Mouse (Mus musculus) kidney, embryonic 16.5 days (tissue): ENCODE data around the gene S1pr2. TPM values are rescaled to one million over a fixed set of nuclear protein-coding genes. Genes with fewer than 3 reads are reported as not detected.

Experiments
- ATAC-seq: fragments of 200-750 bp; cut with Nextera tagmentation; 2 replicates; pipeline ENCODE4 v1.8.0; 2017; ENCODE audit warnings: moderate TSS enrichment; ENCODE audit not compliant: low FRiP score, low TSS enrichment
- H3K27ac ChIP-seq: fragments of 300-500 bp; sonication (generic); 2 replicates; pipeline ENCODE4 v1.5.1; 2014; ENCODE audit warnings: low read length
- H3K27me3 ChIP-seq: fragments of 300-500 bp; sonication (generic); 2 replicates; pipeline ENCODE4 v1.6.1; 2014; ENCODE audit warnings: low read length, control low read depth, mixed read lengths; ENCODE audit not compliant: insufficient read depth
- H3K36me3 ChIP-seq: fragments of 300-500 bp; sonication (generic); 2 replicates; pipeline ENCODE4 v1.6.1; 2014; ENCODE audit warnings: low read length, control low read depth, mixed read lengths; ENCODE audit not compliant: insufficient read depth
- H3K4me1 ChIP-seq: fragments of 300-500 bp; sonication (generic); 2 replicates; pipeline ENCODE4 v1.6.1; 2014; ENCODE audit warnings: low read length, control low read depth, mixed read lengths; ENCODE audit not compliant: insufficient read depth
- H3K4me2 ChIP-seq: fragments of 300-500 bp; sonication (generic); replicated peaks from 2 replicates; pipeline ENCODE4 v1.6.1; 2014; ENCODE audit warnings: low read depth, low read length
- H3K4me3 ChIP-seq: fragments of 300-500 bp; sonication (generic); 2 replicates; pipeline ENCODE4 v1.5.1; 2014; ENCODE audit warnings: mild to moderate bottlenecking, low read length
- H3K9ac ChIP-seq: fragments of 300-500 bp; sonication (generic); replicated peaks from 2 replicates; pipeline ENCODE4 v1.6.1; 2014; ENCODE audit warnings: low read length
- H3K9me3 ChIP-seq: fragments of 300-500 bp; sonication (generic); 2 replicates; pipeline ENCODE4 v1.6.1; 2016; ENCODE audit warnings: low read length, control low read depth
- WGBS: fragments of 180-500 bp; shearing (Covaris S2); extraction: QIAGEN DNeasy Blood & Tissue Kit; methylation state at CpG from one replicate; pipeline ENCODE4 v1.1.7; 2014; 5-methylcytosine and 5-hydroxymethylcytosine counted together
- polyA plus RNA-seq: library from polyadenylated mRNA; unstranded; fragments of >200 nt; fragmentation: Nextera tagmentation; extraction: Ambion mirVana; gene quantifications from 2 replicates; pipeline ENCODE4 v1.2.1, GENCODE M21; 2015

The S1pr2 gene
- polyA plus RNA-seq, 1 experiment from 2014 or later, result 35.1 TPM

DNA sequence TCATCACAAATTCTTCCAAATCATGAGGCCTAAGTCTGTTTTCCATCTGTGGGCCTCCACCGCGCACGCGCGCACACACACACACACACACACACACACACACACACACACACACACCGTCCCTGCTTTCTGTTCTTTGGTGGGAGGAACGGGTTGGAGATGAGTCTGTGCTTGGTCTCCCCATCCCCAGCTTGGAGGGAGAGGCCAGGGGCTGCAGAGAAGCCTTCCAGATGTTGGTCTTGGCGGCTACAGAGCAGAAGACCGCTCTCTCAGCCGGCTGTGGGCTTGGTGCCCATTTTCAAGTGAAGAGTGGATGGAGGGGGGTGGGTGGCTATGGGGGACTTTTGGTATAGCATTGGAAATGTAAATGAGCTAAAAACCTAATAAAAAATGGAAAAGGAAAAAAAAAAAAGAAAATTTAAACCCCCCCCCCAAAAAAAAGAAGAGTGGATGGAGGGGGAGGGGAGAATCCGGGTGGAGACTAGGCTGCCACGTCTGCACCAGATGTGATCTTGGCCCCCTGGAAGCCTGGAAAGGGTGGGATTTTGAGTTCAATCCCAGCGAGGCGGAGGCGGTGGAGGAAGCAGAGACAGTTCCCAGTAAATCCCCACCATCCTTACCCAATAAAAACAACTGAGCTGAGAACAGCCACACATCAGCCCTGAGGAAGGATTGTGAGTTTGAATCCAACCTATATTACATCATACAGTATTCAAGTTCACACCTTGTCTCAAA lies 10.5 kb upstream of the S1pr2 start:
- Histone ChIP-seq H3K9me3 (no peaks in the 10 kb centered on the region), H3K27ac (peak overlapping the region; percentile 63), H3K36me3 (no peaks in the 10 kb centered on the region), H3K27me3 (no peaks in the 10 kb centered on the region), H3K4me1 (0 out of 2 replicates have a peak, but pooled peaks cover 18% of the 10 kb centered on the region), H3K4me3 (no peak overlapping the region), H3K4me2 (no peak overlapping the region), H3K9ac (no peak overlapping the region)
- ATAC-seq, result peak; percentile 84
- WGBS, result 56% methylated on average over 15 of the region's 15 CpGs

- H3K9me3 ChIP-seq, result no peaks in the 10 kb centered on the region
- no peak overlapping the region for H3K4me3 ChIP-seq
- ATAC-seq, result no peak
- peaks cover 13% of the 10 kb centered on the region; the same call in 1 of the 2 replicates for H3K4me1 ChIP-seq
- no peaks in the 10 kb centered on the region for H3K36me3 ChIP-seq
- H3K27me3 ChIP-seq, result no peaks in the 10 kb centered on the region
- no peak overlapping the region for H3K4me2 ChIP-seq
- no peak overlapping the region for H3K9ac ChIP-seq
- 0 out of 2 replicates have a peak overlapping the region, but pooled peaks have one; percentile 9 for H3K27ac ChIP-seq
- 16% methylated on average over 5 of the region's 5 CpGs for WGBS
These were observed 6.6 kb upstream of the S1pr2 start for GRCm38 (mm10) chr9:20983169-20983568.

- peaks cover 10% of the 10 kb centered on the region; the same call in 1 of the 2 replicates for H3K4me1 ChIP-seq
- H3K27ac ChIP-seq, result no peak overlapping the region
- H3K36me3 ChIP-seq, result no peaks in the 10 kb centered on the region
- no peak overlapping the region for H3K4me3 ChIP-seq
- no peak overlapping the region for H3K9ac ChIP-seq
- no peak overlapping the region for H3K4me2 ChIP-seq
- 71% methylated on average over 3 of the region's 3 CpGs for WGBS
- H3K9me3 ChIP-seq, result no peaks in the 10 kb centered on the region
- H3K27me3 ChIP-seq, result no peaks in the 10 kb centered on the region
- no peak for ATAC-seq
These were observed 5.6 kb upstream of the S1pr2 start for GRCm38 (mm10) chr9:20982171-20982570.

DNA sequence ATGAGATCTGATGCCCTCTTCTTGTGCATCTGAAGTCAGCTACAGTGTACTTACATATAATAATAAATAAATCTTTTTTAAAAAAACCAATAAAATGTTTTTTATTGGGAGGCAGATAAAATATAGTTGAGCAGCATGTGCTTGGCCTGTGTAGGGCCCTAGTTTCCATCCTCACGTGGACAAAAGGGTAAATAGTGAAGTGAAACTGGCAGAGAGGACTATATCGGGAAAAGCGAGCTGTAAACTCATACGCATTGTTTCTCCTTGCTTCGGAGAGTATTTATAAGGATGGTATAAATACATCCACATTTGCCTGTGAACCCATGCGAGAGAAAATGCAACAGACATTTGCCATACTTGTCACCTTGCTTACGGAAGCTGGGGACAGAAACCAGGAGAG lies 3.2 kb upstream of the S1pr2 start:
- H3K9me3 ChIP-seq, result no peaks in the 10 kb centered on the region
- 93% methylated on average over 7 of the region's 7 CpGs for WGBS
- H3K27me3 ChIP-seq, result no peaks in the 10 kb centered on the region
- H3K36me3 ChIP-seq, result no peaks in the 10 kb centered on the region
- H3K27ac ChIP-seq, result no peak overlapping the region
- no peak overlapping the region for H3K4me3 ChIP-seq
- no peak for ATAC-seq
- H3K4me1 ChIP-seq, result peaks cover 20% of the 10 kb centered on the region
- no peak overlapping the region for H3K4me2 ChIP-seq
- H3K9ac ChIP-seq, result no peak overlapping the region

DNA sequence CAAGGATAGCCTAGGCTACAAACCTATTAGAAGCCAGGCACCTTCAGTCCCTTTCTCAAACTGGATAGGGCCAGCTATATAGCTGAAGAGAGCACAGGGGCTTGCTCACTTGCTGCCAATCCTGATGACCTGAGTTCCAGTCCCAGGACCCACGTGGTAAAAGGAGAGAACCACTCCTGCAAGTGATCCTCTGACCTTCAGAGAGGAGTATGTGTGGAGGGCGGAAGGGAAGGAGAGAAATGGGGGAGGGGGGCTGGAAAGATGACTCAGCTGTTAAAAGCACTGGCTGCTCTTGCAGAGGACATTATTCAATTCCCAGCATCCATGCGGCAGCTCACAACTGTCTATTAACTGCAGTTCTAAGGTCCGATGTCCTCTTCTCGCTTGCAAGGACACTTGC lies 2.6 kb upstream of the S1pr2 start:
- Histone ChIP-seq H3K27me3 (no peaks in the 10 kb centered on the region), H3K4me2 (no peak overlapping the region), H3K36me3 (no peaks in the 10 kb centered on the region), H3K27ac (peak overlapping the region; percentile 19; the same call in 1 of the 2 replicates), H3K9ac (no peak overlapping the region), H3K4me3 (no peak overlapping the region), H3K9me3 (no peaks in the 10 kb centered on the region), H3K4me1 (peaks cover 26% of the 10 kb centered on the region)
- ATAC-seq, result no peak
- WGBS, result 48% methylated on average over 5 of the region's 5 CpGs

DNA sequence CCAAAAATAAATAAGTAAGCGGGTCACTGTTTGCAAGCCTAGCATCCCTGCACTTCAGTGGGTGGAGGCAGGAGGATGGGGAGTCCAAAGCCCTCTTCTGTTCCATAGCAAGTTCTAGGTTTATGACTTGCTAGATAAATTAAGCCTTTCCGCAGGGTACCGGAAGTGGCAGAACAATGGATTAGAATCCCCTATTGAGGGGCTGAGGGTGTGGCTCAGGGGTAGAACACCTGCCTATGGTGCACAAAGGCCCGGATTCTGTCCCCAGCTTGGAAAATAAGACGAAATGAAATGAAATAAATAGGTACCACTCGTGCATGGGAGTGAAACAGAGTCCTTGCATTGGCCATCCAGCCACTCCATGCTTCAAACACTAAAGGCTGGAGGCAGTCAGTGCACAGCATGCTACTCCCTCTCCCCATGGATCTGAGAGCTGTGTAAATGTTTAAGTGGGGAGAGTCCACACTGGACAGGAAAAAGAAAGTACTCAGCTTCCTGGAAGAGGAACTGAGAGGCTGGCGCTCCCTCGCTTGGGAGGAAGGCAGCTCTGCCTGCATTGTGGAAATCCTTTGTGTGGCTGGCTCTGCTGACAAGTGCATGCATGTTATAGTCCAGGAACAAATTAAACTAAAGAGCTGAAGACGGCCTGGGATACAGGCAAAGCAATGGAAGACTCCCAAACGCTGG lies 2.0 kb upstream of the S1pr2 start:
- Histone ChIP-seq H3K4me3 (no peak overlapping the region), H3K9me3 (no peaks in the 10 kb centered on the region), H3K4me1 (peaks cover 32% of the 10 kb centered on the region), H3K4me2 (no peak overlapping the region), H3K9ac (no peak overlapping the region), H3K27ac (peak overlapping the region; percentile 19; the same call in 1 of the 2 replicates), H3K36me3 (no peaks in the 10 kb centered on the region), H3K27me3 (no peaks in the 10 kb centered on the region)
- 64% methylated on average over 10 of the region's 10 CpGs for WGBS
- no peak for ATAC-seq

GRCm38 (mm10) chr9:20976961-20977689 lies 544 bp upstream of the S1pr2 start:
- peaks cover 40% of the 10 kb centered on the region for H3K4me1 ChIP-seq
- H3K9ac ChIP-seq, result peak overlapping the region; percentile 76; the same call in 1 of the 2 replicates
- H3K36me3 ChIP-seq, result no peaks in the 10 kb centered on the region
- ATAC-seq, result no peak
- H3K4me3 ChIP-seq, result peak overlapping the region; percentile 63
- WGBS, result under 1% methylated on average over 4 of the region's 4 CpGs
- H3K27ac ChIP-seq, result peak overlapping the region; percentile 88
- H3K27me3 ChIP-seq, result no peaks in the 10 kb centered on the region
- no peaks in the 10 kb centered on the region for H3K9me3 ChIP-seq
- H3K4me2 ChIP-seq, result peak overlapping the region; percentile 63

GRCm38 (mm10) chr9:20975431-20976215 lies 958 bp downstream of the S1pr2 start:
- no peaks in the 10 kb centered on the region for H3K36me3 ChIP-seq
- no peaks in the 10 kb centered on the region for H3K9me3 ChIP-seq
- peak overlapping the region; percentile 63 for H3K4me2 ChIP-seq
- peak; percentile 25 for ATAC-seq
- peak overlapping the region; percentile 63 for H3K4me3 ChIP-seq
- peak overlapping the region; percentile 76 for H3K9ac ChIP-seq
- WGBS, result 0% methylated on average over 45 of the region's 45 CpGs
- H3K27ac ChIP-seq, result peak overlapping the region; percentile 88
- H3K4me1 ChIP-seq, result peaks cover 52% of the 10 kb centered on the region
- H3K27me3 ChIP-seq, result no peaks in the 10 kb centered on the region

- H3K27ac ChIP-seq, result peak overlapping the region; percentile 95
- H3K9me3 ChIP-seq, result no peaks in the 10 kb centered on the region
- peaks cover 5% of the 10 kb centered on the region; the same call in 1 of the 2 replicates for H3K36me3 ChIP-seq
- no peaks in the 10 kb centered on the region for H3K27me3 ChIP-seq
- 29% methylated on average over 6 of the region's 6 CpGs for WGBS
- peaks cover 49% of the 10 kb centered on the region for H3K4me1 ChIP-seq
- peak overlapping the region; percentile 63 for H3K4me3 ChIP-seq
- H3K4me2 ChIP-seq, result peak overlapping the region; percentile 63
- ATAC-seq, result no peak
- peak overlapping the region; percentile 68; the same call in 1 of the 2 replicates for H3K9ac ChIP-seq
These were observed 2.9 kb downstream of the S1pr2 start for GRCm38 (mm10) chr9:20973682-20974075.
